Mouse (Mus musculus): ENCODE data around the gene Cyth1. TPM values are rescaled to one million over a fixed set of nuclear protein-coding genes. Genes with fewer than 3 reads are reported as not detected.

Cyth1 gene
- total and polyA plus RNA-seq, 3 experiments, result 49.7 to 108 (median 79.7) TPM

DNA sequence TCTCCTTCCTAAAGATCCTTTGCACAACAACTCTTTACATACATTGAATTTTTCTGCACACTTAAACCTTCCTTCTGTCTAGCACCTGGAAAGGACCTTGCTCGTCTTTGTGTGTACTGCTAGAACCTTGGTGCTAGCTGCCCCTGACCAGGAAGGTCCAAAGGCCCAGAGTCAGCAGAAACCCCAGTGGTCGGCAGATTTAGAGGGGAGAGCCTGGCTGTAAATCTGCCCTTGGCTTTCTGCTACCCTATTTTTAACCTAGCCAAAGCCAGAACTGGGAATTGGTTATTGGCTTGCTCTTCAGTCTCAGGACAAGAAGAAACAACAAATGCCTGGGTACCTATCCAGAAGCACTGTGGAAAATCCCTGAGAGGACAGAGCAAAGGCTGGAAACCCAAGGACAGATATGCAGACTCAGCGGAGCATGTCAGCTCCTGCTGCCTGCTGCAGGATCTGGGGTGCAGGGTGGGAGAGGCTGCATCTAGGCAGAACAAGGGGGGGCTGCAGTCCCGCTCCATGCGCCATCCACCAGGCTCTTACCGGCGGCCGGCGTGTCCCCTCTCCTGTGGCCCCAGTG, 46.5 kb downstream of the Cyth1 start:
- peaks cover 62 to 100% of the 10 kb centered on the region in 2 experiments for H3K4me1 ChIP-seq (ENCODE audit: control insufficient read depth in 1 of 2, insufficient read depth in 2 of 2)
- H3K27me3 ChIP-seq (replicated peaks), result no peaks in the 10 kb centered on the region
- peaks cover 90% of the 10 kb centered on the region for H3K79me2 ChIP-seq (replicated peaks; ENCODE audit: control insufficient read depth, extremely low read depth, insufficient read depth, poor library complexity, severe bottlenecking)
- H3K9ac ChIP-seq (ENCODE audit: insufficient read depth, low read depth), result no peak overlapping the region
- 0 out of 2 replicates have a peak, but pooled peaks have one; percentile 33 for TF ChIP-seq ZMIZ1 (IDR thresholded peaks at IDR 0.05; ENCODE audit: low read depth, low read length)
- TF ChIP-seq MAZ (IDR thresholded peaks at IDR 0.05; ENCODE audit: low read depth, low read length), result no peak
- DNase-seq (ENCODE audit: extremely low read depth), result no peak
- no peaks in the 10 kb centered on the region for H3K9me3 ChIP-seq (replicated peaks; ENCODE audit: low read length)
- peak overlapping the region in 1 of 3 experiments; percentile 43 for H3K4me3 ChIP-seq (replicated peaks in 1 of 3; ENCODE audit: low read depth in 2 of 3, low read length in 2 of 3, poor library complexity in 1 of 3)
- H3K27ac ChIP-seq (ENCODE audit: insufficient read depth, low read depth), result no peak overlapping the region
- peaks cover 44 to 95% of the 10 kb centered on the region in 2 experiments for H3K36me3 ChIP-seq (replicated peaks in 1 of 2; ENCODE audit: control insufficient read depth in 1 of 2, insufficient read depth in 1 of 2, low read length in 1 of 2)
- dilution Hi-C loops (cut with MboI; ENCODE audit: extremely low pct_ligation_motif_present, extremely low pct_unique_long_range_greater_than_20kb, low sequenced_read_pairs) (no loop called here), in situ Hi-C loops (cut with MboI; ENCODE audit: low pct_ligation_motif_present, low pct_unique_long_range_greater_than_20kb, low sequenced_read_pairs) (loop anchor here (5.0 kb wide), 1 partner anchor 45 kb away; no protein-coding TSS in a partner anchor)
- no peak overlapping the region for H3K4me2 ChIP-seq (ENCODE audit: insufficient read depth, low read depth, poor library complexity, severe bottlenecking)

DNA sequence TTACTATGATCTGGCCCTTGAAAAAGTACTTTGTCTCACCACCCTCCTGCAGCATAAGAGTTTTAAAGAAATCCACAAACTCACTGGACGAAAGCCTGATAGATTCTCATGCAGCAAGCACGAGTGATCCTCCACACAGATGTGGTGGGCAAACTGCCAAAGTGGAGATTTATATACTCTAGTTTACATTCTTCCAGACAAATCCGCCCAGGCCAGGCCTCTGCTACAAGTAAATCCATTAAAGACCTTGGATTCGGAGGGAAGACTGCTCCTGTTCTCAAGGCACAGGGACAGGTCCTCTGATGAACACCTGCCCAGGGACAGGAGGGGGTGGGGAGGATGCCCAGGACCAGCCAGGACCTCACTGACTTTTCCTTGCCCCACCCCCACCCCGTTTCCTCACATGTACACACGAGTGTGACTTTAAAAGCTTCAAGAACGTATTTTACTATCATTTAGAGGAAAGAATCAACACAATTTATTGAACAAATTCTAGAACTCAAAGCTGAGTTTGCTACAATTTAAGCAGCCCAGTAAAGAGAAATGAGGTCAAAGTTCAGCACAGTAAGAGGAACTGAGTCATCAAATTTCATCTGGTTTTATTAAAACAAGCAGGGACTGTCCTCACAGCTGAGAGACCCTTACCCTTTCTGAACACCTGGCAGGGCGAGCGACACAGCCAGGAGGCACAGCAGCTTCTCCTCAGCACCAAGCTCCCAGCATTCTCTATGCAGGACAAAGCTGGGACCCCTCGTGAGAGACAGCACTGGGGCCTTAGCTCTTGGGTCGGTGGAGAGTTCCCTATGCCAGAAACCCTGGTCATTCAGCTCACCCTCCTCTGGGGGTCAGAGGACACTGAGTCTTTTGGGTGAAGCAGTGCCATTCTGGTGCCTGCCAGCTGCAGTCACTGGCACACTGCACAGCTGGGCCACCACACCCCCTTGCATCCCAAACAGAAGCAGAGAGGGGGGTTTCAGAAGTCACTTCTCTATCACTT, 47.3 kb downstream of the Cyth1 start:
- no peak overlapping the region for H3K27ac ChIP-seq (ENCODE audit: insufficient read depth, low read depth)

DNA sequence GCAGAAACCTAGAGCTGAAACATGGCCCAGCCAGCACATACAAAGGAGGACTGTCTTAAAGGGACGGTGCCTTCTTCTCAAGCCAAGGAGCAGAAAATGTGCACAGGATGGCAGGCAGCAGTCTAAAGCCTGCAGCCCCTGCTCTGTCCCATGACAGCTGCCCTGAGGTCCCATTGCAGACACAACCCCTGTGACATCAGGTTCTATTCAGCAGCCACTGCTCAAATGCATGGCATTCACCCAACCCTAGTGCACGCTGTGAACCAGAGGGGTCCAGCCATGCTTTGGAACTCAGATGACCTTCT, 50.1 kb downstream of the Cyth1 start:
- no peak overlapping the region for H3K27ac ChIP-seq (ENCODE audit: insufficient read depth, low read depth)
- no peak for TF ChIP-seq SIN3A (IDR thresholded peaks at IDR 0.05; ENCODE audit: low read length)
- no peak for TF ChIP-seq CHD2 (IDR thresholded peaks at IDR 0.05; ENCODE audit: low read length)
- TF ChIP-seq ZC3H11A (IDR thresholded peaks at IDR 0.05; ENCODE audit: low read depth, low read length), result no peak
- no peak for TF ChIP-seq GABPA (IDR thresholded peaks at IDR 0.05; ENCODE audit: insufficient replicate concordance, low read depth, low read length)
- TF ChIP-seq UBTF (IDR thresholded peaks at IDR 0.05; ENCODE audit: low read depth, low read length), result no peak
- no peak for TF ChIP-seq PAX5 (IDR thresholded peaks at IDR 0.05; ENCODE audit: low read length)
- no peak for TF ChIP-seq ZNF384 (IDR thresholded peaks at IDR 0.05; ENCODE audit: low read depth, low read length)
- TF ChIP-seq CTCF (conservative IDR thresholded peaks at IDR 0.05 in 1 of 2, IDR thresholded peaks at IDR 0.05 in 1 of 2; ENCODE audit: low read depth in 2 of 2, low read length in 2 of 2), result no peak
- TF ChIP-seq CHD1 (IDR thresholded peaks at IDR 0.05; ENCODE audit: low read depth, low read length), result no peak
- no peak for TF ChIP-seq RAD21 (IDR thresholded peaks at IDR 0.05; ENCODE audit: low read depth, low read length)
- no peak for TF ChIP-seq ZKSCAN1 (IDR thresholded peaks at IDR 0.05; ENCODE audit: borderline replicate concordance, low read depth, low read length)
- TF ChIP-seq MAZ (IDR thresholded peaks at IDR 0.05; ENCODE audit: low read depth, low read length), result no peak
- no peak for TF ChIP-seq E2F4 (IDR thresholded peaks at IDR 0.05; ENCODE audit: insufficient replicate concordance, low read depth, low read length)
- no peak for TF ChIP-seq TBP (conservative IDR thresholded peaks at IDR 0.05; ENCODE audit: low read depth, low read length)
- H3K27me3 ChIP-seq (replicated peaks), result no peaks in the 10 kb centered on the region
- dilution Hi-C loops (cut with MboI; ENCODE audit: extremely low pct_ligation_motif_present, extremely low pct_unique_long_range_greater_than_20kb, low sequenced_read_pairs) (no loop called here), in situ Hi-C loops (cut with MboI; ENCODE audit: low pct_ligation_motif_present, low pct_unique_long_range_greater_than_20kb, low sequenced_read_pairs) (no loop called here)
- H3K9ac ChIP-seq (ENCODE audit: insufficient read depth, low read depth), result no peak overlapping the region
- H3K4me2 ChIP-seq (ENCODE audit: insufficient read depth, low read depth, poor library complexity, severe bottlenecking), result no peak overlapping the region
- H3K4me1 ChIP-seq (ENCODE audit: control insufficient read depth in 1 of 2, insufficient read depth in 2 of 2), result peaks cover 60 to 99% of the 10 kb centered on the region in 2 experiments
- H3K79me2 ChIP-seq (replicated peaks; ENCODE audit: control insufficient read depth, extremely low read depth, insufficient read depth, poor library complexity, severe bottlenecking), result peaks cover 93% of the 10 kb centered on the region
- H3K4me3 ChIP-seq (replicated peaks in 1 of 3; ENCODE audit: low read depth in 2 of 3, low read length in 2 of 3, poor library complexity in 1 of 3), result no peak overlapping the region
- no peak for DNase-seq (ENCODE audit: extremely low read depth)
- peaks cover 42 to 96% of the 10 kb centered on the region in 2 experiments for H3K36me3 ChIP-seq (replicated peaks in 1 of 2; ENCODE audit: control insufficient read depth in 1 of 2, insufficient read depth in 1 of 2, low read length in 1 of 2)
- no peaks in the 10 kb centered on the region for H3K9me3 ChIP-seq (replicated peaks; ENCODE audit: low read length)

More for the DNA sequence above, 47.3 kb downstream of the Cyth1 start:
- TF ChIP-seq EP300 (IDR thresholded peaks at IDR 0.05; ENCODE audit: low read length) (no peak), NRF1 (IDR thresholded peaks at IDR 0.05; ENCODE audit: low read depth, low read length) (no peak), SMC3 (IDR thresholded peaks at IDR 0.05; ENCODE audit: low read depth, low read length) (no peak), MAFK (IDR thresholded peaks at IDR 0.05; ENCODE audit: insufficient replicate concordance, low read length) (peak; percentile 64; the same call in 1 of the 2 replicates), RCOR1 (conservative IDR thresholded peaks at IDR 0.05; ENCODE audit: low read depth, low read length) (no peak), ETS1 (conservative IDR thresholded peaks at IDR 0.05; ENCODE audit: low read depth, low read length) (peak; percentile 21; the same call in 1 of the 2 replicates), NELFE (IDR thresholded peaks at IDR 0.05; ENCODE audit: low read depth, low read length) (no peak), MAZ (IDR thresholded peaks at IDR 0.05; ENCODE audit: low read depth, low read length) (no peak), KAT2A (IDR thresholded peaks at IDR 0.05; ENCODE audit: insufficient replicate concordance, low read length) (no peak), MEF2A (IDR thresholded peaks at IDR 0.05; ENCODE audit: borderline replicate concordance, low read depth, low read length) (no peak), USF1 (IDR thresholded peaks at IDR 0.05; ENCODE audit: low read depth, low read length) (no peak), JUN (IDR thresholded peaks at IDR 0.05; ENCODE audit: insufficient read depth, low read depth, low read length) (no peak), ZNF384 (IDR thresholded peaks at IDR 0.05; ENCODE audit: low read depth, low read length) (no peak), CHD2 (IDR thresholded peaks at IDR 0.05; ENCODE audit: low read length) (no peak; the same call in 1 of the 2 replicates)
- no peak overlapping the region for H3K4me2 ChIP-seq (ENCODE audit: insufficient read depth, low read depth, poor library complexity, severe bottlenecking)
- peaks cover 46 to 96% of the 10 kb centered on the region in 2 experiments for H3K36me3 ChIP-seq (replicated peaks in 1 of 2; ENCODE audit: control insufficient read depth in 1 of 2, insufficient read depth in 1 of 2, low read length in 1 of 2)
- DNase-seq (ENCODE audit: extremely low read depth), result no peak
- peaks cover 90% of the 10 kb centered on the region for H3K79me2 ChIP-seq (replicated peaks; ENCODE audit: control insufficient read depth, extremely low read depth, insufficient read depth, poor library complexity, severe bottlenecking)
- dilution Hi-C loops (cut with MboI; ENCODE audit: extremely low pct_ligation_motif_present, extremely low pct_unique_long_range_greater_than_20kb, low sequenced_read_pairs) (no loop called here), in situ Hi-C loops (cut with MboI; ENCODE audit: low pct_ligation_motif_present, low pct_unique_long_range_greater_than_20kb, low sequenced_read_pairs) (loop anchor here (5.0 kb wide), 1 partner anchor 44 kb away; no protein-coding TSS in a partner anchor)
- no peaks in the 10 kb centered on the region for H3K27me3 ChIP-seq (replicated peaks)
- H3K4me3 ChIP-seq (replicated peaks in 1 of 3; ENCODE audit: low read depth in 2 of 3, low read length in 2 of 3, poor library complexity in 1 of 3), result peak overlapping the region in 1 of 3 experiments; percentile 43
- H3K4me1 ChIP-seq (ENCODE audit: control insufficient read depth in 1 of 2, insufficient read depth in 2 of 2), result peaks cover 63 to 100% of the 10 kb centered on the region in 2 experiments
- no peaks in the 10 kb centered on the region for H3K9me3 ChIP-seq (replicated peaks; ENCODE audit: low read length)
- H3K9ac ChIP-seq (ENCODE audit: insufficient read depth, low read depth), result no peak overlapping the region
